34 mouse cellular contexts compared by ENCODE assay signal in the genomic region with DNA sequence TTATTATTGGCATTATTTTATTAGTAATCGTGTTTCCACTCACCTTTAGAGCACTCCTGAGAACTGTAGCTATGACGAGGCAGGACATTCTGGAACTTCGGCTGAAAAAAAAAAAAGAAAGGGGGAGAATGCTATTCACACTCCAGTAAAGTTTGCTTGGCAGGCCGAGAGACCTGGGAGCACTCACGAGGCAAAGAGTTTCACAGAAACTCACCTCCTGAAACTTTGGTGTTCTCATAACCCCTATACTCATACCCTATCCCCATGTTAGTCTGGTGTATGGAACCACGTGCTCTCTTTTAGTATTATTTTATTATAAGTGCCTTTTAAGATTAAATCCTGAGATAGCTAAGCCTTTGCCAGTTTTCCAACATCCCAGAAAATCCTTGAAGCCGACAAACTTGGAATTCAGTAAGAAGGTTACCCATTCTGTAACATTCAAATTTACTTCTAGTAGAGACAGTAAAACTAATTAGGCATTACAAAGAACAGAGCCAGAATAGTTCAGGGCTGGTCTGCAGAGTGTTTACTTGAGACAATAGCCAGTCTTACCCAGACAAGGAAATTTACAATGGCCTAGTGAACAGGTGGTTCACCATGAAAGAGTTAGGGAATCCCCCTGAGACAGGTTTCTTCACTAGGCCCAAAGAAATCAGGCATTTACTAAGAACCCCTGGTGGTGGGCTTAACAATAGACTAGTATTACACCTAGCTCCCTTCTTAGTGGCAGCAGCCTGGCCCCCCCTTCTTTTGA. TPM values are rescaled to one million over a fixed set of nuclear protein-coding genes. Genes with fewer than 3 reads are reported as not detected.
"Had no signal": no experiment of that assay in that cellular context is flagged by ENCODE, and none has a peak within 500 bp of the region (broad histone marks: within the 10 kb centered on the region; RNA-seq: fewer than 3 reads in every experiment).

No protein-coding gene starts in this region.

RNA-seq across cellular contexts. Expression of a gene that starts 19.1 kb away (rescaled TPM):
- total RNA-seq: common myeloid progenitor, adult 5-6 weeks; forebrain, postnatal 0 days; gastrocnemius, adult 18-20 months; gastrocnemius, adult 2 months; gastrocnemius, adult 8-10 months; gastrocnemius, postnatal 10 days; gastrocnemius, postnatal 14 days; gastrocnemius, postnatal 25 days; gastrocnemius, postnatal 36 days; gastrocnemius, postnatal 4 days; granulocyte monocyte progenitor cell, adult 5-6 weeks; heart, adult 18-20 months; heart, adult 2 months; heart, adult 8-10 months had no signal
- polyA plus RNA-seq: cortical plate, adult 2 months; embryonic facial prominence, embryonic 10.5 days; embryonic facial prominence, embryonic 11.5 days; embryonic facial prominence, embryonic 12.5 days; embryonic facial prominence, embryonic 13.5 days; embryonic facial prominence, embryonic 14.5 days; embryonic facial prominence, embryonic 15.5 days; erythroblast, embryonic 14.5 days; forebrain, embryonic 10.5 days; forebrain, embryonic 11.5 days; forebrain, embryonic 12.5 days; forebrain, embryonic 13.5 days; forebrain, embryonic 14.5 days; forebrain, embryonic 15.5 days; forebrain, embryonic 16.5 days; forebrain, postnatal 0 days; frontal cortex, adult 2 months; gonadal fat pad, adult 2 months; heart, adult 2 months; heart, embryonic 10.5 days; heart, embryonic 11.5 days; heart, embryonic 12.5 days had no signal

RNA-seq across cellular contexts. Expression of a gene that starts 45.0 kb away (rescaled TPM):
- total RNA-seq: common myeloid progenitor, adult 5-6 weeks; forebrain, postnatal 0 days; gastrocnemius, adult 18-20 months; gastrocnemius, adult 2 months; gastrocnemius, adult 8-10 months; gastrocnemius, postnatal 10 days; gastrocnemius, postnatal 14 days; gastrocnemius, postnatal 25 days; gastrocnemius, postnatal 36 days; gastrocnemius, postnatal 4 days; granulocyte monocyte progenitor cell, adult 5-6 weeks; heart, adult 18-20 months; heart, adult 2 months; heart, adult 8-10 months had no signal
- polyA plus RNA-seq: cortical plate, adult 2 months; embryonic facial prominence, embryonic 10.5 days; embryonic facial prominence, embryonic 11.5 days; embryonic facial prominence, embryonic 12.5 days; erythroblast, embryonic 14.5 days; forebrain, embryonic 10.5 days; forebrain, embryonic 11.5 days; forebrain, embryonic 12.5 days; forebrain, embryonic 13.5 days; forebrain, embryonic 14.5 days; forebrain, embryonic 15.5 days; forebrain, embryonic 16.5 days; forebrain, postnatal 0 days; frontal cortex, adult 2 months; gonadal fat pad, adult 2 months; heart, adult 2 months; heart, embryonic 10.5 days; heart, embryonic 11.5 days; heart, embryonic 12.5 days had no signal
